Mouse (Mus musculus) embryo, embryonic 9.5 days (tissue): ENCODE data around the gene Psmb8.

Source experiments
- DNase-seq: peaks from one replicate; pipeline ENCODE4 v3.0.0-alpha.2; 2017; ENCODE audit errors: extremely low spot score

Gene Psmb8

DNA sequence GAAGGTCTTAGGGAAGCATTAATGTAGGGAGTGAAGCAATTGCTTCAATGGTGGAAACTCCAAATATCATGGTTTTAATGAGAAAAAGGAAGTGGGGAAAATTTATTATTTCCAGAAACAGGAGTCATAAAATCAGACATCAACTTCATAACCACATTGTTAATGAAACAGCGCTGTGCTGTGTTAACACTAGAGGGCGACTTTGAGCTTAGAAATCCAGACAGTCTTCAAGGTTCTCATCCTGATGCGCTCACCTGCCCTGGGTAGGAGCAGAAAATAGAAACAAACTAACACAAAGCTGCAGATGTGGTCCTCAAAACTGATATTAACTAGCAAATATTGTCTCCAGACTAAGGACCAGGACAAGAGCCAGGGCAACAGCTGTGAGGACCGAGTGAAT is 52.4 kb downstream of the Psmb8 start:
- DNase-seq, result peak; percentile 20
